Mouse (Mus musculus): ENCODE measurements around the gene Optn. TPM values are rescaled to one million over a fixed set of nuclear protein-coding genes. Genes with fewer than 3 reads are reported as not detected.

Gene Optn
- polyA plus RNA-seq, 1 experiment, result 11.2 TPM

GRCm38 (mm10) chr2:5031215-5031614, 32.6 kb downstream of the Optn start:
- H3K4me3 ChIP-seq, result no peak overlapping the region
- H3K79me2 ChIP-seq (ENCODE audit: control insufficient read depth, insufficient read depth), result no peaks in the 10 kb centered on the region
- peaks cover 10% of the 10 kb centered on the region for H3K36me3 ChIP-seq (ENCODE audit: control insufficient read depth, insufficient read depth)
- TF ChIP-seq E2F4 (IDR thresholded peaks at IDR 0.05; ENCODE audit: insufficient read depth) (no peak), REST (IDR thresholded peaks at IDR 0.05; ENCODE audit: insufficient read depth, insufficient read length) (no peak), TCF3 (IDR thresholded peaks at IDR 0.05; ENCODE audit: insufficient read length, low read depth) (no peak), MYOG (IDR thresholded peaks at IDR 0.05; ENCODE audit: control insufficient read depth in 1 of 3, insufficient read depth in 1 of 3, insufficient read length in 2 of 3, low read depth in 2 of 3) (no peak)
- H3K27me3 ChIP-seq (ENCODE audit: control insufficient read depth, insufficient read depth, insufficient read length), result no peaks in the 10 kb centered on the region
- no peak overlapping the region for H3ac ChIP-seq (ENCODE audit: control insufficient read depth, insufficient read length)
- H3K4me2 ChIP-seq (ENCODE audit: low read depth), result no peak overlapping the region

GRCm38 (mm10) chr2:5029808-5030207, 34.0 kb downstream of the Optn start:
- H3ac ChIP-seq (ENCODE audit: control insufficient read depth, insufficient read length), result no peak overlapping the region
- TF ChIP-seq TCF3 (IDR thresholded peaks at IDR 0.05; ENCODE audit: insufficient read length, low read depth), result no peak
- no peak for TF ChIP-seq TCF12 (IDR thresholded peaks at IDR 0.05; ENCODE audit: insufficient read depth, poor library complexity, severe bottlenecking)
- no peak for TF ChIP-seq POLR2AphosphoS2 (IDR thresholded peaks at IDR 0.05; ENCODE audit: insufficient read length, low read depth)
- TF ChIP-seq POLR2A (IDR thresholded peaks at IDR 0.05; ENCODE audit: insufficient read length, low read depth), result no peak
- no peak for TF ChIP-seq MYOG (IDR thresholded peaks at IDR 0.05; ENCODE audit: control insufficient read depth in 1 of 3, insufficient read depth in 1 of 3, insufficient read length in 2 of 3, low read depth in 2 of 3)
- no peak for TF ChIP-seq USF1 (IDR thresholded peaks at IDR 0.05; ENCODE audit: low read depth)
- no peak for TF ChIP-seq CEBPB (IDR thresholded peaks at IDR 0.05; ENCODE audit: insufficient read depth, poor library complexity, severe bottlenecking)
- TF ChIP-seq MYOD1 (IDR thresholded peaks at IDR 0.05; ENCODE audit: control insufficient read depth in 1 of 3, insufficient read length in 2 of 3, low read depth in 2 of 3), result no peak
- TF ChIP-seq E2F4 (IDR thresholded peaks at IDR 0.05; ENCODE audit: insufficient read depth), result no peak
- no peak for TF ChIP-seq REST (IDR thresholded peaks at IDR 0.05; ENCODE audit: insufficient read depth, insufficient read length)
- TF ChIP-seq MAX (IDR thresholded peaks at IDR 0.05; ENCODE audit: low read depth), result no peak
- TF ChIP-seq SRF (IDR thresholded peaks at IDR 0.05; ENCODE audit: control insufficient read depth, insufficient read length, low read depth), result no peak
- H3K36me3 ChIP-seq (ENCODE audit: control insufficient read depth, insufficient read depth), result peaks cover 7% of the 10 kb centered on the region
- no peak overlapping the region for H3K4me2 ChIP-seq (ENCODE audit: low read depth)
- H3K27me3 ChIP-seq (ENCODE audit: control insufficient read depth, insufficient read depth, insufficient read length), result no peaks in the 10 kb centered on the region
- no peaks in the 10 kb centered on the region for H3K79me2 ChIP-seq (ENCODE audit: control insufficient read depth, insufficient read depth)
- H3K4me3 ChIP-seq, result no peak overlapping the region

- Histone ChIP-seq H3K4me2 (ENCODE audit: low read depth) (no peak overlapping the region), H3K79me2 (ENCODE audit: control insufficient read depth, insufficient read depth) (no peaks in the 10 kb centered on the region), H3ac (ENCODE audit: control insufficient read depth, insufficient read length) (no peak overlapping the region), H3K27me3 (ENCODE audit: control insufficient read depth, insufficient read depth, insufficient read length) (no peaks in the 10 kb centered on the region), H3K36me3 (ENCODE audit: control insufficient read depth, insufficient read depth) (peaks cover 11% of the 10 kb centered on the region), H3K4me3 (no peak overlapping the region)
- TF ChIP-seq USF1 (IDR thresholded peaks at IDR 0.05; ENCODE audit: low read depth), result no peak
- TF ChIP-seq MYOG (IDR thresholded peaks at IDR 0.05; ENCODE audit: control insufficient read depth in 1 of 3, insufficient read depth in 1 of 3, insufficient read length in 2 of 3, low read depth in 2 of 3), result no peak
- no peak for TF ChIP-seq SRF (IDR thresholded peaks at IDR 0.05; ENCODE audit: control insufficient read depth, insufficient read length, low read depth)
- TF ChIP-seq CEBPB (IDR thresholded peaks at IDR 0.05; ENCODE audit: insufficient read depth, poor library complexity, severe bottlenecking), result no peak
- no peak for TF ChIP-seq MYOD1 (IDR thresholded peaks at IDR 0.05; ENCODE audit: control insufficient read depth in 1 of 3, insufficient read length in 2 of 3, low read depth in 2 of 3)
- TF ChIP-seq MAX (IDR thresholded peaks at IDR 0.05; ENCODE audit: low read depth), result no peak
- TF ChIP-seq TCF3 (IDR thresholded peaks at IDR 0.05; ENCODE audit: insufficient read length, low read depth), result no peak
- TF ChIP-seq REST (IDR thresholded peaks at IDR 0.05; ENCODE audit: insufficient read depth, insufficient read length), result no peak
- no peak for TF ChIP-seq POLR2A (IDR thresholded peaks at IDR 0.05; ENCODE audit: insufficient read length, low read depth)
- TF ChIP-seq E2F4 (IDR thresholded peaks at IDR 0.05; ENCODE audit: insufficient read depth), result no peak
- no peak for TF ChIP-seq TCF12 (IDR thresholded peaks at IDR 0.05; ENCODE audit: insufficient read depth, poor library complexity, severe bottlenecking)
- TF ChIP-seq POLR2AphosphoS2 (IDR thresholded peaks at IDR 0.05; ENCODE audit: insufficient read length, low read depth), result no peak
Observed at GRCm38 (mm10) chr2:5028047-5028446, 35.8 kb downstream of the Optn start.

GRCm38 (mm10) chr2:5027057-5027456, 36.8 kb downstream of the Optn start:
- Histone ChIP-seq H3ac (ENCODE audit: control insufficient read depth, insufficient read length) (no peak overlapping the region), H3K36me3 (ENCODE audit: control insufficient read depth, insufficient read depth) (peaks cover 11% of the 10 kb centered on the region), H3K79me2 (ENCODE audit: control insufficient read depth, insufficient read depth) (no peaks in the 10 kb centered on the region), H3K4me3 (no peak overlapping the region), H3K27me3 (ENCODE audit: control insufficient read depth, insufficient read depth, insufficient read length) (no peaks in the 10 kb centered on the region), H3K4me2 (ENCODE audit: low read depth) (no peak overlapping the region)
- no peak for TF ChIP-seq SRF (IDR thresholded peaks at IDR 0.05; ENCODE audit: control insufficient read depth, insufficient read length, low read depth)
- TF ChIP-seq CEBPB (IDR thresholded peaks at IDR 0.05; ENCODE audit: insufficient read depth, poor library complexity, severe bottlenecking), result no peak
- TF ChIP-seq MYOG (IDR thresholded peaks at IDR 0.05; ENCODE audit: control insufficient read depth in 1 of 3, insufficient read depth in 1 of 3, insufficient read length in 2 of 3, low read depth in 2 of 3), result no peak
- TF ChIP-seq E2F4 (IDR thresholded peaks at IDR 0.05; ENCODE audit: insufficient read depth), result no peak
- TF ChIP-seq MAX (IDR thresholded peaks at IDR 0.05; ENCODE audit: low read depth), result no peak
- TF ChIP-seq TCF3 (IDR thresholded peaks at IDR 0.05; ENCODE audit: insufficient read length, low read depth), result no peak
- TF ChIP-seq POLR2A (IDR thresholded peaks at IDR 0.05; ENCODE audit: insufficient read length, low read depth), result no peak
- no peak for TF ChIP-seq REST (IDR thresholded peaks at IDR 0.05; ENCODE audit: insufficient read depth, insufficient read length)
- TF ChIP-seq TCF12 (IDR thresholded peaks at IDR 0.05; ENCODE audit: insufficient read depth, poor library complexity, severe bottlenecking), result no peak
- no peak for TF ChIP-seq MYOD1 (IDR thresholded peaks at IDR 0.05; ENCODE audit: control insufficient read depth in 1 of 3, insufficient read length in 2 of 3, low read depth in 2 of 3)
- TF ChIP-seq POLR2AphosphoS2 (IDR thresholded peaks at IDR 0.05; ENCODE audit: insufficient read length, low read depth), result no peak

Measured in myocyte (in vitro differentiated cells).